Mouse (Mus musculus): ENCODE measurements around the gene 1110032A03Rik.
A peak's percentile ranks its signal among the peaks of the same experiment; 100 is the strongest.

The 1110032A03Rik gene

GRCm38 (mm10) chr9:50732560-50732959 is 42.8 kb downstream of the 1110032A03Rik start:
- DNase-seq (ENCODE audit: low spot score in 2 of 2): no peak

GRCm38 (mm10) chr9:50729600-50729999 is 45.7 kb downstream of the 1110032A03Rik start:
- DNase-seq (ENCODE audit: low spot score in 2 of 2): no peak

- peak; percentile 81 to 87 for DNase-seq (ENCODE audit: low spot score in 2 of 2)
These were observed 47.2 kb downstream of the 1110032A03Rik start for GRCm38 (mm10) chr9:50727925-50728651.

GRCm38 (mm10) chr9:50727171-50727924 is 48.0 kb downstream of the 1110032A03Rik start:
- DNase-seq (ENCODE audit: low spot score in 2 of 2): peak; percentile 51 to 57

GRCm38 (mm10) chr9:50725921-50726590 is 49.3 kb downstream of the 1110032A03Rik start:
- no peak for DNase-seq (ENCODE audit: low spot score in 2 of 2)

- DNase-seq (ENCODE audit: low spot score in 2 of 2): no peak
These were observed 50.5 kb downstream of the 1110032A03Rik start for GRCm38 (mm10) chr9:50724661-50725330.

GRCm38 (mm10) chr9:50724147-50724546 is 51.2 kb downstream of the 1110032A03Rik start:
- DNase-seq (ENCODE audit: low spot score in 2 of 2): no peak

- DNase-seq (ENCODE audit: low spot score in 2 of 2): peak in 1 of 2 experiments; percentile 58
These were observed 51.9 kb downstream of the 1110032A03Rik start for GRCm38 (mm10) chr9:50723406-50723805.

GRCm38 (mm10) chr9:50722451-50722911 is 52.8 kb downstream of the 1110032A03Rik start:
- DNase-seq (ENCODE audit: low spot score in 2 of 2): no peak

- DNase-seq (ENCODE audit: low spot score in 2 of 2): no peak
These were observed 54.3 kb downstream of the 1110032A03Rik start for GRCm38 (mm10) chr9:50721061-50721460.

- no peak for DNase-seq (ENCODE audit: low spot score in 2 of 2)
These were observed 56.4 kb downstream of the 1110032A03Rik start for GRCm38 (mm10) chr9:50718878-50719277.

- DNase-seq (ENCODE audit: low spot score in 2 of 2): no peak
These were observed 61.1 kb downstream of the 1110032A03Rik start for GRCm38 (mm10) chr9:50714188-50714587.

All from frontal cortex, postnatal 14 days (tissue).